Mouse (Mus musculus): ENCODE measurements around the gene D130043K22Rik. TPM values are rescaled to one million over a fixed set of nuclear protein-coding genes. Genes with fewer than 3 reads are reported as not detected.

Gene D130043K22Rik
- polyA plus RNA-seq, 1 experiment = not detected

- no peaks in the 10 kb centered on the region; the same call in 1 of the 2 replicates for H3K4me1 ChIP-seq (ENCODE audit: control insufficient read depth, insufficient read depth, insufficient read length)
- peak in 1 of 2 experiments; percentile 32 for DNase-seq (ENCODE audit: low read depth in 1 of 2, low spot score in 2 of 2)
- H3K4me3 ChIP-seq (ENCODE audit: extremely low read depth, insufficient read depth, insufficient read length) = peak overlapping the region; percentile 82
- H3K36me3 ChIP-seq (ENCODE audit: control insufficient read depth, insufficient read depth, low read length) = peaks cover 10% of the 10 kb centered on the region
- peak overlapping the region; percentile 24 for H3K27ac ChIP-seq (ENCODE audit: insufficient read depth, low read length)
- TF ChIP-seq POLR2A (IDR thresholded peaks at IDR 0.05; ENCODE audit: low read depth, low read length) = no peak
- TF ChIP-seq CTCF (IDR thresholded peaks at IDR 0.05; ENCODE audit: extremely low read depth, insufficient read depth, insufficient read length, insufficient replicate concordance) = no peak
- under 1% methylated on average over 26 of the region's 26 CpGs for WGBS
- no peaks in the 10 kb centered on the region for H3K27me3 ChIP-seq (ENCODE audit: control insufficient read depth, insufficient read depth, low read length)
These were observed 42.7 kb upstream of the D130043K22Rik start for GRCm38 (mm10) chr13:24802131-24802691.

- no peaks in the 10 kb centered on the region; the same call in 1 of the 2 replicates for H3K4me1 ChIP-seq (ENCODE audit: control insufficient read depth, insufficient read depth, insufficient read length)
- H3K36me3 ChIP-seq (ENCODE audit: control insufficient read depth, insufficient read depth, low read length) = peaks cover 13% of the 10 kb centered on the region
- no peak overlapping the region for H3K27ac ChIP-seq (ENCODE audit: insufficient read depth, low read length)
- no peaks in the 10 kb centered on the region for H3K27me3 ChIP-seq (ENCODE audit: control insufficient read depth, insufficient read depth, low read length)
- whole genome bisulfite sequencing = 5% methylated on average over 2 of the region's 2 CpGs
- TF ChIP-seq CTCF (IDR thresholded peaks at IDR 0.05; ENCODE audit: extremely low read depth, insufficient read depth, insufficient read length, insufficient replicate concordance) = no peak
- no peak for TF ChIP-seq POLR2A (IDR thresholded peaks at IDR 0.05; ENCODE audit: low read depth, low read length)
- DNase-seq (ENCODE audit: low read depth in 1 of 2, low spot score in 2 of 2) = no peak
- H3K4me3 ChIP-seq (ENCODE audit: extremely low read depth, insufficient read depth, insufficient read length) = no peak overlapping the region; the same call in 1 of the 2 replicates
These were observed 41.7 kb upstream of the D130043K22Rik start for GRCm38 (mm10) chr13:24803196-24803595.

- TF ChIP-seq POLR2A (IDR thresholded peaks at IDR 0.05; ENCODE audit: low read depth, low read length) (no peak), CTCF (IDR thresholded peaks at IDR 0.05; ENCODE audit: extremely low read depth, insufficient read depth, insufficient read length, insufficient replicate concordance) (no peak)
- DNase-seq (ENCODE audit: low read depth in 1 of 2, low spot score in 2 of 2) = no peak
- no peak overlapping the region for H3K27ac ChIP-seq (ENCODE audit: insufficient read depth, low read length)
- no peak overlapping the region for H3K4me3 ChIP-seq (ENCODE audit: extremely low read depth, insufficient read depth, insufficient read length)
- peaks cover 31% of the 10 kb centered on the region for H3K36me3 ChIP-seq (ENCODE audit: control insufficient read depth, insufficient read depth, low read length)
- no peaks in the 10 kb centered on the region for H3K27me3 ChIP-seq (ENCODE audit: control insufficient read depth, insufficient read depth, low read length)
- no peaks in the 10 kb centered on the region; the same call in 1 of the 2 replicates for H3K4me1 ChIP-seq (ENCODE audit: control insufficient read depth, insufficient read depth, insufficient read length)
These were observed 38.9 kb upstream of the D130043K22Rik start for GRCm38 (mm10) chr13:24806079-24806478.

- Histone ChIP-seq H3K27ac (ENCODE audit: insufficient read depth, low read length) (no peak overlapping the region), H3K27me3 (ENCODE audit: control insufficient read depth, insufficient read depth, low read length) (no peaks in the 10 kb centered on the region), H3K4me3 (ENCODE audit: extremely low read depth, insufficient read depth, insufficient read length) (no peak overlapping the region), H3K36me3 (ENCODE audit: control insufficient read depth, insufficient read depth, low read length) (peaks cover 45% of the 10 kb centered on the region), H3K4me1 (ENCODE audit: control insufficient read depth, insufficient read depth, insufficient read length) (no peaks in the 10 kb centered on the region)
- DNase-seq (ENCODE audit: low read depth in 1 of 2, low spot score in 2 of 2) = no peak
- 96% methylated on average over 2 of the region's 2 CpGs for WGBS
- TF ChIP-seq POLR2A (IDR thresholded peaks at IDR 0.05; ENCODE audit: low read depth, low read length) (no peak), CTCF (IDR thresholded peaks at IDR 0.05; ENCODE audit: extremely low read depth, insufficient read depth, insufficient read length, insufficient replicate concordance) (no peak)
These were observed 32.4 kb upstream of the D130043K22Rik start for GRCm38 (mm10) chr13:24812521-24812920.

GRCm38 (mm10) chr13:24814616-24815015 is 30.3 kb upstream of the D130043K22Rik start:
- 97% methylated on average over 1 of the region's 1 CpGs for WGBS
- DNase-seq (ENCODE audit: low read depth in 1 of 2, low spot score in 2 of 2) = no peak

GRCm38 (mm10) chr13:24816125-24817092 is 28.5 kb upstream of the D130043K22Rik start:
- Histone ChIP-seq H3K4me3 (ENCODE audit: extremely low read depth, insufficient read depth, insufficient read length) (no peak overlapping the region), H3K27ac (ENCODE audit: insufficient read depth, low read length) (no peak overlapping the region), H3K36me3 (ENCODE audit: control insufficient read depth, insufficient read depth, low read length) (peaks cover 27% of the 10 kb centered on the region), H3K4me1 (ENCODE audit: control insufficient read depth, insufficient read depth, insufficient read length) (no peaks in the 10 kb centered on the region), H3K27me3 (ENCODE audit: control insufficient read depth, insufficient read depth, low read length) (no peaks in the 10 kb centered on the region)
- TF ChIP-seq POLR2A (IDR thresholded peaks at IDR 0.05; ENCODE audit: low read depth, low read length) = no peak
- no peak for TF ChIP-seq CTCF (IDR thresholded peaks at IDR 0.05; ENCODE audit: extremely low read depth, insufficient read depth, insufficient read length, insufficient replicate concordance)
- 87% methylated on average over 4 of the region's 4 CpGs for WGBS
- no peak for DNase-seq (ENCODE audit: low read depth in 1 of 2, low spot score in 2 of 2)

More at GRCm38 (mm10) chr13:24814616-24815015, 30.3 kb upstream of the D130043K22Rik start:
- H3K27me3 ChIP-seq (ENCODE audit: control insufficient read depth, insufficient read depth, low read length) = no peaks in the 10 kb centered on the region
- TF ChIP-seq POLR2A (IDR thresholded peaks at IDR 0.05; ENCODE audit: low read depth, low read length) (no peak), CTCF (IDR thresholded peaks at IDR 0.05; ENCODE audit: extremely low read depth, insufficient read depth, insufficient read length, insufficient replicate concordance) (no peak)
- 0 out of 2 replicates have a peak overlapping the region, but pooled peaks have one; percentile 15 for H3K27ac ChIP-seq (ENCODE audit: insufficient read depth, low read length)
- H3K4me3 ChIP-seq (ENCODE audit: extremely low read depth, insufficient read depth, insufficient read length) = no peak overlapping the region
- H3K36me3 ChIP-seq (ENCODE audit: control insufficient read depth, insufficient read depth, low read length) = peaks cover 38% of the 10 kb centered on the region
- H3K4me1 ChIP-seq (ENCODE audit: control insufficient read depth, insufficient read depth, insufficient read length) = no peaks in the 10 kb centered on the region

All from spleen, adult 2 months (tissue).